Mouse (Mus musculus): ENCODE data around the gene Xpc.

DNA sequence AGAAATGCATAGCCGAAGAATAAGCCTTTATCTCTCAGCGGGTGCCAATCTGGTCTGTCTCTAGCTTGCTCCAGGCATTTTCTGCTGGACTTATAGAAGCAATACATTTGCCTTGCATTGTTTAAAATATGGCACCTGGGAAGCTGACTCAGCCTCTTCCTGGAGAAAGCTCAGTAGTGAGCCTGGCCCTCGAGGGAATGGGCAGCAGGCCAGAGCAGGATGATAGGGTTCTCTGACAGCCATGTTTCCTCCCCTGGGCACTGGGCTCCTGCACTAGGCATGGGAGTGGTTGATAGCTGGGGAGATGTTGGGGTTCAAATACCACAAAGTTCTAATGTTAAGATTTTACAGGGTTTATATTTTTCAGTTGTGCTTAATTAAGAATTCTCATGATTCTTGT lies 25.6 kb upstream of the Xpc start:
- TF ChIP-seq RCOR1 (IDR thresholded peaks at IDR 0.05; ENCODE audit: low read depth, low read length) (no peak), EP300 (IDR thresholded peaks at IDR 0.05; ENCODE audit: low read depth in 1 of 2, low read length in 2 of 2) (no peak), E2F4 (IDR thresholded peaks at IDR 0.05; ENCODE audit: borderline replicate concordance, low read depth, low read length) (no peak), CHD2 (IDR thresholded peaks at IDR 0.05; ENCODE audit: low read length) (no peak), TBP (IDR thresholded peaks at IDR 0.05; ENCODE audit: low read depth, low read length) (no peak), NELFE (IDR thresholded peaks at IDR 0.05; ENCODE audit: low read depth, low read length) (no peak), POLR2A (IDR thresholded peaks at IDR 0.05; ENCODE audit: control insufficient read depth in 1 of 2, insufficient read depth in 1 of 2, low read depth in 1 of 2, low read length in 2 of 2, poor library complexity in 1 of 2) (no peak)
